Mouse (Mus musculus) fat pad, adult 2 months (tissue): ENCODE results near the gene Msi2.

Source experiments
- DNase-seq: peaks from one replicate; pipeline ENCODE4 v3.0.0-alpha.2; 2011; ENCODE audit warnings: low read depth, low spot score; ENCODE audit errors: extremely low read depth

The Msi2 gene

GRCm38 (mm10) chr11:88419657-88420366 is 298.5 kb downstream of the Msi2 start:
- DNase-seq, result no peak

- no peak for DNase-seq
Observed at GRCm38 (mm10) chr11:88419064-88419463, 299.2 kb downstream of the Msi2 start.

DNA sequence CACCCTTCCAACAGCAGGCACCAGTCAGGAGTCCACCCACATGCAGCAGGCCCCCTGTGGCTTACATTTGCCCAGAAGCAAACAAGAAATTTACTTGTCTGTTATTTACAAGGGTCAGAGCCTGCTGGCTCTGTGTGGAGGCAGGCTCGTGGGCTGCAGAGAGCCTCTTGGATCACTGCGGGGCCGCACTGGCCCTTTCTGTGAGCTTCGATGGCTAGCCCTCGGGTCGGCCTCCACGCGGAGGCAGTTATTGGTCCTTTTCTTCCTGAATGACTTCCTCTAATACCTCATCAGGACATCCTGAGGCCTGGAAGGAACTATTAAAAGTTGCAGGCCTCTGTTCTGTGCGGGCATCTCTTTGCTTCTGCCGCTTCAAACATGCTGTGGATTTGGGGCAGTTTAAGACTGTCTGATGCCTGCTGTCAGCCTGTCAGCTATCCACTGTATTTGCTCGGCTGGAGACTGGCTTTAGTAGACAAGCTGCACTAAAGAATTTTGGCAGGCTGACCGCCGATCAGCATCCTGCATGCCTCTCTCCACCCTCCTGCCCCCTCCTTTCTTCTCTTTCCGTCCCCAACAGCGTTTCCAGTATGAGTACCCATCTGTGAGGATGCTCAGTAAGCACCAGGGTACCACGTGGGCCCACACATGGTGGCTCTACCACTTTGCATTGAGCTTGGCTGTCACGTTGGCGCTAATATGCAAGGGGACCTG is 304.0 kb downstream of the Msi2 start:
- DNase-seq, result no peak

- no peak for DNase-seq
Observed at GRCm38 (mm10) chr11:88412423-88413094, 305.8 kb downstream of the Msi2 start.

GRCm38 (mm10) chr11:88408305-88408704 is 310.0 kb downstream of the Msi2 start:
- no peak for DNase-seq

DNA sequence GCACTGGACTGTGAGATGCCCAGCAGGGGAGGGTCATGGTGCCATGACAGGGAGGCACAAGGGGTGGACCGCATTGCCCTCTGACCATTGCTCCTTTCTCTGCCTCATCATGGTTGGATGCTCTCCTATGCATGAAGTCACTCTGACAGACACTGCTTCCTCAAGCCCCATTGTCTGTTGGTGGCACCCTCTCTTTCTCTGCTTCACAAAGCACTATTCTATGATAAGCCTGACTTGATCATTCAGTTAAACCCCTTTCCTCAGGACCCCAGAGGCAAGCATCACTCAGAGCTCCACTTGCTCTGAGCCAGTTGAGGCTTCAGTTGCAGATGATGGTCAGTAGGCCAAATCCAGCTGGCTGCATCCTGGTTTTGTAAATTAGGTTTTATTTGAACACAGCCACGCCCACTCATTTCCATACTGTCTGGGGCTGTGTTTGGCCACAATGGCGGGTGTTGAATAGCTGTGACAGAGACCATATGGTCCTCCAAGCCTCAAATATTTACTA is 311.9 kb downstream of the Msi2 start:
- no peak for DNase-seq

GRCm38 (mm10) chr11:88404816-88405613 is 313.3 kb downstream of the Msi2 start:
- DNase-seq, result no peak

DNA sequence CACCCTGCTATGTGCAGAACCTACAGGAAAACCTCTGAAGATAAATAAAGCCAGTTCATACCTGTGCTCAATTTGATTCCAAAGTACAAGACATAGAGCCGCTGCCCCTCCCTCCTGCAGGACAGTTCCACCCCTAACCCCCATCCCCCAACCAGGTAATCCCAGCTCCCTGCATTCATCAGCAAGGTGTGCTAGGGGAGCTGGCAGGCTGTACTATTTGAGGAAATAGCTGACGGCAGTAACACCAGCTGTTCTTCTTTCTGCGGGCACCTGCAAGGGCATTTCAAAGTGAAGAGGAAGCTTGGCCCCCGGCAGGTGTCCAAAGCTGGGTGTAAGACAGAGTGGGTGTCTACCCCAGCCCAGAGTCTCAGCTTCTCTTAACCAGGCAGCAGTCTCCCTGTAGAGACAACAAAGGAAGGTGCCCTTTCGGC is 314.1 kb downstream of the Msi2 start:
- DNase-seq, result no peak

DNA sequence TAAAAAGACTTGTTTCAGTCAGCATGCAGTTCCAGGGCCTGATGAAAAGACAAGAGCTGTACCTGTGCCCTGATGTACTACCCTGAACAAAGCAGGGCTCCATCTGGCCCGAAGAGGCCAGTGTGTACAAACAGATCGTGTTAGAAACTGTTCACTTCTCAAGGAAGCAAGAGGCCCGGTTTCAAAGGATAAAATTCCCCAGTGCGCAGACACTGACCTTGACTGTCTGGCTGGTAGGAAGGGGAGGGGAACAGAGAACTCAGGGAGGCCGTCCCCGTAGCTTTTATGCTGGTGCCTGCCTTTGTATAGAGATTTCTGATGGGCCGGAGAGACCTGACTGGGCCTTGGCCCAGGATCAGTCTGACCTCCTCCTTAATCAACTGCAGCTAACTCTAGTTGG is 316.0 kb downstream of the Msi2 start:
- no peak for DNase-seq

- DNase-seq, result no peak
Observed at GRCm38 (mm10) chr11:88401333-88401732, 317.0 kb downstream of the Msi2 start.

- DNase-seq, result no peak
Observed at GRCm38 (mm10) chr11:88400926-88401325, 317.4 kb downstream of the Msi2 start.

- DNase-seq, result peak; percentile 19
Observed at GRCm38 (mm10) chr11:88400235-88400634, 318.1 kb downstream of the Msi2 start.

DNA sequence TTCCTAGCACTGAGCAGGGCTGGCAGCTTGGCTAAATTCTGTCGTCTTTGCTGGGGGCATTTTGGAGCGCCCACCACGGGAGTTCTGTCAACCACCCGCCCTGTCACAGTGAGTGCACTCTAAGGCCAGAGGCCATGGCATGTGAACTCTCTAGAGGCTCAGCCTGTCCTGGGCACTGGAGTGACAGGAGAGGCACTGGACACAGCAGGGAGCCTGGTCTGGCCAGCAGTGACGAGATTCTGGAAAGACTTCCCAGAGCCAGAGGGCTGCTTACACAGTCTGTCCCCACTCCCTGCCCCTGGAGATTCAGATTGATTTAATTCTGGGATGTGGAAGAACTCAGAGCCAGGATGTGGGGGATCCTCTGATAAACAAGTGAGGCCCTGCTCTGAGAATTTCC is 318.9 kb downstream of the Msi2 start:
- DNase-seq, result no peak

GRCm38 (mm10) chr11:88399028-88399427 is 319.3 kb downstream of the Msi2 start:
- DNase-seq, result no peak

DNA sequence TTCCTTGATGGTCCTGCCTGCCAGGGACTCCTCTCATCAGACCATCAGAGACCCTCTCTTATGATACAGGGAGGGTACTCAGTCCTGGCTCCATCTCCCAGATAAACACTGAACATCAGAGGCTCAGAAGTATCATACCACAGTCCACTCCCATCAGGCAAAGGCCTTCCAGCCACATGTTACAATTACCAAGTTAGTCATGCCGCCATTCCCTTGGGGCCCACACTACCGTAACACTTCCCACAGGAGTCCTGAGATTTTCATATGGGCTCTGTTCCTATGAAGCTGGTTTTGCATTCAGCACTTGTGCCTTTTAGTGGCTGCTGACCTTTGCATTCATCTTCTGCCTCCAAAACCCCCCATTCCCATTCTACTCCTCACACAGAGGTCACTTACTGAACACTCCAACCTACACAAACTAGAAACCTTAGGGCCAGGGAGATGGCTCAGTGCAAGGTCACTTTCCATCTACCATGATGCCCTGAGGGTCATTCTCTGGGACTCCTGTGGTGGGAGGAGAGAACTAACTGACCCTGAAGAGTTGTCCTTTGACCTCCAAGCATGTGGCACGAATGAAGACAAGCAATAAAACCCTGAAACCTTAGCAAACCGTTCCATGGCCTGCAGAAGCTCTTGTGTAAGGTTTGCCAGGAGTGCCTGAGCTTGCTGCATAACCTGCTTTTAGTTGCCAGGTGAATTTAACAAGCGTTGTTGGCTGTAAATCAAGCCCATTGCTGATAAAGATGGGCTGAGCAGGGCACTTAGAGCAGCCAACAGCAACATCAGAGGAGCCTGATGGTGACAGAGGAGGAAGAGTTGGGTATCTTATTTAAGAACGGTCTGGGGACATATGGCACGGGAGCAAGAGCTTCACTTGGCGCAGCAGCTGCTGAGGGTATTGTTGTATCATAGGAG is 323.0 kb downstream of the Msi2 start:
- DNase-seq, result peak; percentile 89

DNA sequence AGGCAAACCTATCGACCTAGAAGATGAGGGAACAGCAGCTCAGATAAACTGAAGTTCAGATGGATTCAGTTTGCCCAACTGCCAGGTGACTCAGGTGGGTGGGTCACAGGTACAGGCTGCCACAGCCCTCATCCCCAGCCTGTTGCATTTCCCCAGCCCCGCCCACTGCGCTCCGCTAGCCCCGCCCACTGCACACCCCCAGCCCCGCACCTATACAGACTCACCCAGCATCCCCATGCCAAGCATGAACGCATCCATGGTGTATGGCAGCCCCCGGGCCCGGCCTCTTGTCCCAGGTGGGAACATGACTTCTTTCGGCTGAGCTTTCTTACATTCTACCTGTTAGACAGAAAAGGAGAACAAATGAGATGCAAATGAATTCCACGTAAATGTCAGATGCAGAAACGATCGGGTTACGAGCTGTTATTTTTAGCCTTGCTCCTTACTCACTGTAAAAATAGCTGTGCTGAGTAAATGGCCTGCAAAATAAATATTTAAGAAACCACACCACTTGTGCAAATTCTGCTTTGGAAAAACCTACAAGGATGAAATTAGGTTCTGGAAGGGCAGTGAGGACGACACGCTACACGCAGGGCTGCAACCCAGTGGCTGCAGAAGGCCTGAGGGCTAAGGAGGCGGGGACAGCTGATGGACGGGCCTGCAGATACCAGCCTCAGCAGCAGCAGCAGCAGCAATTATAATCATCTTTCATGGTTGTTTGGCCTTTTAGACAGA is 323.8 kb downstream of the Msi2 start:
- DNase-seq, result no peak

DNA sequence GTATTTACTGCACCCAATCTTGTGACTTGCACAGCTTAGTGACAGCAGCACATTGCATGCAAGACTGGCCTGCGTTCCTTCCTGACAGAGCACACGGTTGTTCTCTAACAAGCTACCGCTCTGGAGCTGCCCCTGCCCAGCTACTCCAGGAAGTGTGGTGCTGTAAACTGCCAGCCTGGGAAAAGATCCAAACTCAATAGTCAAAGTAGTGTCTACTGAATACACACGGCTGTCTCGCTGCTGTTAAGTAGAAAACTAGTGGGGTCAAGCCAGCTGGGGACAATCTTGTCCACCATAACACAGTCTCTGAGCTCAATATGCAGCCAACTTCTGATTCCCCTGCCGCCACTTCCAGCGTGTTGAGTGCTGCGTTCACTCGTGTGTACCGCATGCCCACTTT is 325.6 kb downstream of the Msi2 start:
- no peak for DNase-seq

- DNase-seq, result no peak
Observed at GRCm38 (mm10) chr11:88391181-88391814, 327.0 kb downstream of the Msi2 start.

- DNase-seq, result no peak
Observed at GRCm38 (mm10) chr11:88389530-88389929, 328.8 kb downstream of the Msi2 start.
